Mouse (Mus musculus): ENCODE measurements around the gene Arrb1. TPM values are rescaled to one million over a fixed set of nuclear protein-coding genes. Genes with fewer than 3 reads are reported as not detected.

Arrb1 gene
- polyA plus RNA-seq, 1 experiment from 2014 or later, result 14.3 TPM

DNA sequence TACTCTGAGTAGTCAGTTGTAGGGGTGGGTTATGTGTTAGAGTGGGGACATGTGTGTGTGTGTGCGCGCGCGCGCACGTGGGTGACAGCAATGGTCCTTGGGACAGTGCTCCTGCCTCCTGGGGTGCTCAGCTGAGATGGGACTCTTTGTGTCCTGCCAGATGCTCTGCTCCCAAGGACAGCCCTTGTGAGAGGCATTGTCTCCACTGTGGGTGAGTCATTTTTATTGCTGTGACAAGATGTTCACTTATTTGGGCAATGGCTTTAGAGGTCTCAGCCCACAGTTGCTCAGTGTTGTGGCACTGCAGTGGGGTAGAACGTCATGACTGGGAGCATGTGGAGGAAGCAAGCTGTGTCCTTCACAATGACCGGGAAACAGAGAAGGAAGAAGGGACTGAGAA lies 50.7 kb downstream of the Arrb1 start:
- peaks cover 12% of the 10 kb centered on the region; the same call in 1 of the 2 replicates for H3K36me3 ChIP-seq
- WGBS, result 87% methylated on average over 8 of the region's 8 CpGs

DNA sequence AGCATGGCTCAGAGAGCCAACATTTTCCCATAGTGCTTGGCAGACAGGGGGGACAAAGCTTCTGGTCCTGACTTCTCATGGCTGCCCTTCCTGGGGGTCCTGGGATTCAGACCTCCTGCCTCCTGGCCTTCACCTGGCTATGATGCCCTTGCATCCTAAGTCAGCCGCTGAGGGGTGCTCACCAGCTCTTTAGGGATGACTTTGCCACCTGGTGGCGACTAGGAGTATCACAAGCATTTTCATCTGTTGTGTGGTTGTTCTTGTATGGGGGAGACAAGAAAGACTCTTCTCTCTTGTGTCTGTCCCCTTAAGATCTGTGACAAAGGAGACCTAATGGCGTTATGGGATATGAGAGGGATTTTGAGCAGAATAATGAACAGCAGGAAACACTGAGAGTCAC lies 54.8 kb downstream of the Arrb1 start:
- H3K27ac ChIP-seq (replicated peaks), result no peak overlapping the region
- H3K4me1 ChIP-seq, result no peaks in the 10 kb centered on the region
- WGBS, result 2% methylated on average over 3 of the region's 3 CpGs
- no peak overlapping the region for H3K4me2 ChIP-seq (replicated peaks)
- H3K27me3 ChIP-seq, result no peaks in the 10 kb centered on the region
- no peak overlapping the region for H3K4me3 ChIP-seq
- H3K36me3 ChIP-seq, result peaks cover 17% of the 10 kb centered on the region; the same call in 1 of the 2 replicates
- no peak overlapping the region for H3K9ac ChIP-seq (replicated peaks)
- no peaks in the 10 kb centered on the region for H3K9me3 ChIP-seq
- ATAC-seq (replicated peaks), result peak; percentile 51; the same call in 1 of the 2 replicates

More for the DNA sequence above, 50.7 kb downstream of the Arrb1 start:
- no peaks in the 10 kb centered on the region for H3K9me3 ChIP-seq
- no peaks in the 10 kb centered on the region; the same call in 1 of the 2 replicates for H3K4me1 ChIP-seq
- no peak for ATAC-seq (replicated peaks)
- no peak overlapping the region for H3K27ac ChIP-seq (replicated peaks)
- no peak overlapping the region for H3K9ac ChIP-seq (replicated peaks)
- H3K4me2 ChIP-seq (replicated peaks), result no peak overlapping the region
- H3K4me3 ChIP-seq, result no peak overlapping the region
- H3K27me3 ChIP-seq, result no peaks in the 10 kb centered on the region

DNA sequence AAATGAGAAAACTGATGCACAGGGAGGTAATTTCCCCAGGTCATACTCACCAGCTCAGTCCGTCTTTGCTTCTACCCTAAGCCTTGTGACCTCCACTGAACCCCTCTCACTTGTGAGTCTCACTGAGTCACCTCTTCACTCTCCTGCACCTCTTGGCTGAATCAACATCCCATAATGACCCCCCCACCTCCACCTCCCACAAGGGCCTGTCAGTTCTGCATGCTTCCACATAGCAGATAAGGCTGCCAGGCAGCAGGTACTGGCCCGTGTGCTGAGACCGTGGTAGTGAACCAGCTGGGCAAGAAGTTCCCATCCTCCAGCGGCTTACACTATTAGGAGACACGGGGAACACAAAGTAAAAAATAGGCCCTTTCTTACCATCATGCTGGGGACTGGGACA lies 55.4 kb downstream of the Arrb1 start:
- Histone ChIP-seq H3K27ac (replicated peaks) (no peak overlapping the region), H3K9ac (replicated peaks) (no peak overlapping the region), H3K4me1 (no peaks in the 10 kb centered on the region), H3K4me2 (replicated peaks) (no peak overlapping the region), H3K9me3 (no peaks in the 10 kb centered on the region), H3K36me3 (peaks cover 20% of the 10 kb centered on the region), H3K4me3 (no peak overlapping the region), H3K27me3 (no peaks in the 10 kb centered on the region)
- 73% methylated on average over 5 of the region's 5 CpGs for WGBS
- ATAC-seq (replicated peaks), result 0 out of 2 replicates have a peak, but pooled peaks have one; percentile 18

DNA sequence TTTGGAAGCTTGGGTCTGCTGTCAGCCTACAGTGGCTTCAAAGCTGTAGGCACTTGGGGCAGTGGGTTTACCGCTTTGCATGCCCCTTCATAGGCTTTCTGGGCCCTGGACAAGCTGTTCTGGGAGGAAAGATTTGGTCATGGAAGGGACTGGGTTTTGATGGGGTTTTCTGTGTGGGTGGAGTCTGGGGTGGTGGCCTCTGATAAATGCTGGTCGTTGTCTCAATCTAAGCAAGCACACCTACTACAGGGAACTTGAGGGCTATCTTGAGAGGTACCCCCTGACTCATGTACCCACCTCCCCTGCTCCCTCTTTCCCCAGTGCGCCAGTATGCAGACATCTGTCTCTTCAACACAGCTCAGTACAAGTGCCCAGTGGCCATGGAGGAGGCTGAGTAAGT lies 57.4 kb downstream of the Arrb1 start:
- no peak for ATAC-seq (replicated peaks)
- H3K4me1 ChIP-seq, result no peaks in the 10 kb centered on the region
- H3K27ac ChIP-seq (replicated peaks), result no peak overlapping the region
- no peaks in the 10 kb centered on the region for H3K27me3 ChIP-seq
- no peak overlapping the region for H3K4me2 ChIP-seq (replicated peaks)
- peaks cover 31% of the 10 kb centered on the region for H3K36me3 ChIP-seq
- H3K4me3 ChIP-seq, result no peak overlapping the region
- H3K9ac ChIP-seq (replicated peaks), result no peak overlapping the region
- H3K9me3 ChIP-seq, result no peaks in the 10 kb centered on the region
- 93% methylated on average over 3 of the region's 3 CpGs for WGBS

DNA sequence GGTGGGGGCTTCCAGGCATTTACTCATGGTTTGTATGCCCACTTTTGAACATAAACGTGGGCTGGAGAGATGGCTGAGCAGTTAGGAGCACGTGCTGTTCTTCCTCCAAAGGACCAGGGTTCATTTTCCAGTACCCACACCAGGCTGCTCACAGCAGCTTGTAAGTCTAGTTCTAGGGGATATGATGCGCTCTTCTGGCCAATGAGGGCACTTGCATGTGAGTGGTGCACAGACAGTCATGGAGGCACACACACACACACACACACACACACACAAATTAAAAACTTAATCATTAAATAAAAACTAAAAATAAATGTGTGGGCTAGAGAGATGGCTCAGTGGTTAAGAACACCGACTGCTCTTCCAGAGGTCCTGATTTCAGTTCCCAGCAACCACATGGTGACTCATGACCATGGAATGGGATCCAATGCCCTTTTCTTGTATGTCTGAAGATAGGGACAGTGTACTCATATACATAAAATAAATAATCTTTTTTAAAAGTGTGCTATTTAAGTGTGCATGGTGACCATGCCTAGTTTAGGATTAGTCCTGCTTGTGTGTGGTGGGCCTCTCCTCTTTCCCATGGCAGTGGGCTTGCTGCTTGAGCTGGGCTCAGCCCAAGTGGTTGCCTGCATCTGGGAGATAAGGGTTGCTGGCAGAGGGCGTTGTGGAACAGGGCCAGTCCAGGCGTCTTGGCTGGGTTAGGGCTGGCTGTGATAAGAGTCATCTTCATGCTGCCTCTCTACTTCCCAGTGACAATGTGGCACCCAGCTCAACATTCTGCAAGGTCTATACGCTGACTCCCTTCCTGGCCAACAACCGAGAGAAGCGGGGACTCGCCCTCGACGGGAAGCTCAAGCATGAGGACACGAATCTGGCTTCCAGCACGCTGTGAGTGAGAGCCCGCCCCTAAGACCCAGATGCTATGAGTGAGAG lies 58.9 kb downstream of the Arrb1 start:
- ATAC-seq (replicated peaks), result no peak
- no peak overlapping the region for H3K4me2 ChIP-seq (replicated peaks)

DNA sequence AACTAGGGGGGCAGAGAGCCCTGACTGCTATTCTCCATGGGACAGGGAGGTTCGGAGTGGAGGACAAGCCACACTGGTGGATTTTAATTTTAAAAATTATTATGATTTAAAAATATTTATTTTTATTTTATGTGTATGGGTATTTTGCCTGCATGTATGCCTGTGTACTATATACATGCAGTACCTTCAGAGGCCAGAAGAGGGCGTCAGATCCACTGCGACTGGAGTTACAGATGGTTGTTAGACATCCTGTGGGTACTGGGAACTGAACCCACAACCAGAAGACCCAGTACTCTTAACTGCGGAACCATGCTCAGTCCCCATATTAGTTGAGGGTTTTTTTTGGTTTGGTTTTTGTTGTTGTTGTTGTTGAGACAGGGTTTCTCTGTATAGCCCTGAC lies 63.5 kb downstream of the Arrb1 start:
- Histone ChIP-seq H3K4me2 (replicated peaks) (no peak overlapping the region), H3K9ac (replicated peaks) (no peak overlapping the region), H3K4me3 (no peak overlapping the region), H3K4me1 (no peaks in the 10 kb centered on the region), H3K27me3 (no peaks in the 10 kb centered on the region), H3K9me3 (no peaks in the 10 kb centered on the region), H3K36me3 (peaks cover 56% of the 10 kb centered on the region), H3K27ac (replicated peaks) (no peak overlapping the region)
- 71% methylated on average over 4 of the region's 4 CpGs for WGBS
- no peak for ATAC-seq (replicated peaks)

More for the DNA sequence above, 58.9 kb downstream of the Arrb1 start:
- 89% methylated on average over 15 of the region's 15 CpGs for WGBS
- Histone ChIP-seq H3K27me3 (no peaks in the 10 kb centered on the region), H3K9me3 (no peaks in the 10 kb centered on the region), H3K4me3 (no peak overlapping the region), H3K27ac (replicated peaks) (no peak overlapping the region), H3K9ac (replicated peaks) (no peak overlapping the region), H3K4me1 (no peaks in the 10 kb centered on the region), H3K36me3 (peaks cover 33% of the 10 kb centered on the region)

DNA sequence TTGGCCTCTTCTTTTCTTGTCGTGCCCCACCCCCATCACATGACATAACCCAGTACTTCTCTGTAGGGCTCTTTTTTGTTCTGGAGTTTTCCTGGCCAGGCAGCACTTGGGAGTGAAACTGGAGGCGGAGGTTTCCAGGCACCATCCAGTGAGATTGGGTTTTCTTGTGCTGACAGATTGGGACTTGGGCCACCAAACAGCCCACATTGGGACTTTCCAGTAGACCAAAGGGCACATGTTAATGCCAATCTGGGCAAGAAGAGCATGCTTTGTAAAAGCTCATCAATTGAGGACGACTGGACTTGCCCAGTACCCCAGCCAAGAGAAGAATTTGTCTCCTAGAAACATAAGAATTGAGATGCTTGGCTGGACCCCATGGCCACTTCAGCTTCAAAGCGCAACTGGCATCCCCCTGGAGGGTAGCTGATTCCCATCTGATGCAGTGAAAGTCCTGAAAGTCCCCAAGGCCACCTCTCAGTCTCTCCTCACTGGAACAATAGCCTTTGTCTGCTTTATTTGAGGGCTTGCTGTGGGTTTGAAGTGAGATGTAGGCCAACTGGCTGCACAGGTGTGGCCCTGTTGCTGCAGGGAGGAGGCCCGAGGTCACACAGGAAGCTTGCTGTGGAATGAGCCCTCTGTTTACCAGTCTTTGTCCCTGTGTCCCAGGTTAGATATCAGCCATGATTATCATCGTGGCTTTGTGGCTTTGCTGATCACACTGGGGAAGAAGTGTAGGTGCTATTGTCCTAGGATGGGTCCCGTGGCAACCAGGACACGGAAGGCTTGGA lies 68.8 kb downstream of the Arrb1 start:
- ATAC-seq (replicated peaks), result no peak
- H3K27ac ChIP-seq (replicated peaks), result no peak overlapping the region

DNA sequence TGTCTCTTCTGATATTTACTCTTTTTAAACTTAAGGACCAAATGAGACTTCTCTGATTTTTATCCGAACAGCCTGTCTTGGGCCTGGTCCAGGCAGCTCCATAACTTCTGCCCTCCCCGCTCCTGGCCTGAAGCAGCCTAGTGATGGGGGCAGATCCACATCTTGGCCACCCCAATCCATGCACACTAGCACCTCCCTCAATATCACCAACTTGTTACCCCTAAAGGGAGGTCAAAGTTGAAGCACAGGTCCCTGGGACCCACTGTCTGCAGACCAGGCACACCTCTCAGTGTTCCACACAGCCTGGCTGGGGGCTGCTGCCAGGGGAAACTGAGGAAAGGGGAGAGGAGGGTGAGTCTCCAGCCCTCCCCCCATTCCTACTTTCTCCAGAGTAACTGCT lies 69.8 kb downstream of the Arrb1 start:
- 94% methylated on average over 2 of the region's 2 CpGs for WGBS
- H3K27me3 ChIP-seq, result no peaks in the 10 kb centered on the region
- H3K4me2 ChIP-seq (replicated peaks), result no peak overlapping the region
- H3K9ac ChIP-seq (replicated peaks), result no peak overlapping the region
- H3K4me1 ChIP-seq, result no peaks in the 10 kb centered on the region
- H3K9me3 ChIP-seq, result no peaks in the 10 kb centered on the region
- peaks cover 32% of the 10 kb centered on the region for H3K36me3 ChIP-seq
- no peak overlapping the region for H3K4me3 ChIP-seq
- ATAC-seq (replicated peaks), result no peak
- no peak overlapping the region for H3K27ac ChIP-seq (replicated peaks)

More for the DNA sequence above, 68.8 kb downstream of the Arrb1 start:
- Histone ChIP-seq H3K4me2 (replicated peaks) (no peak overlapping the region), H3K4me1 (no peaks in the 10 kb centered on the region), H3K4me3 (no peak overlapping the region), H3K27me3 (no peaks in the 10 kb centered on the region), H3K9me3 (no peaks in the 10 kb centered on the region), H3K9ac (replicated peaks) (no peak overlapping the region), H3K36me3 (peaks cover 38% of the 10 kb centered on the region)
- 86% methylated on average over 8 of the region's 8 CpGs for WGBS

DNA sequence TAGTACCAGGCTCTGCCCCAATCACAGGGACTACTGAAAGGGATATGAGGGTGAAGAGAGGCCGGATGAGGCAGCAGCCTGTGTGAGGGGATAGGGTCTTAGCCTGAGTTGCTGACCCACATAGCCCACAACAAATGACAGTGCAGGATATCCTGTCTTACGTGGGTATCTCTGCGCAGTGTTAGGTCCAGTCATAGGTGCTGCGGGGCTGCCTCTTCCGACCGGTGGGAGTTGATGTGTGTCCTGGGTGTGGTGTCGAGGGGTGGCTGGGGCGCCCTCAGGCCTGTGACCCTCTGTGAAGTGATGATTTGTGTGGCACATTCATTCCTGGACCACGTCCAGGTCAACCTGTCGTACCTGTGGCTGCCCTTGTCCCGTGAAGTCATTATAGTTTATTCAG lies 71.0 kb downstream of the Arrb1 start:
- no peak overlapping the region for H3K4me3 ChIP-seq
- peaks cover 20% of the 10 kb centered on the region for H3K36me3 ChIP-seq
- H3K9me3 ChIP-seq, result no peaks in the 10 kb centered on the region
- no peak overlapping the region for H3K9ac ChIP-seq (replicated peaks)
- H3K27ac ChIP-seq (replicated peaks), result no peak overlapping the region
- no peak overlapping the region for H3K4me2 ChIP-seq (replicated peaks)
- WGBS, result 81% methylated on average over 11 of the region's 11 CpGs
- no peaks in the 10 kb centered on the region for H3K27me3 ChIP-seq
- no peaks in the 10 kb centered on the region for H3K4me1 ChIP-seq
- no peak for ATAC-seq (replicated peaks)

DNA sequence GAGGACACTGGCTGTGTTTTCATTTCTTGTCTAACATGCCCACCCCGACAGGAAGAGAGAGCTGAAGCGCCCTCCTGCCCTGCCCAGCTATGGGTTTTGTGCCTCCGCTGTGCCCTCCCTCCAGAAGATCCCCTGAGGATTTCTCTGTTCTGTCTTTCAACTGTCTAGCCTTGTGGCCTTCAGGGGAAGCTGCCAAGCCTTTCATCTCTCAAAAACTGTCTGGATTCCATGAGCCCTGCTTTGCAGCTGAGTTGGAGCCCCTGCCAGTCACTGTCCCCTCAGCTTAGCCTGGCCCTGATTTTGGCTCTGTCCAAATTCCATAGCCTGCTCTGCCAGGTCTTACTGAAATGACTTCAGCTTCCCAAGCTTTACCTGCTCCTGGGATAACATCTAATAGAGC lies 71.5 kb downstream of the Arrb1 start:
- Histone ChIP-seq H3K4me2 (replicated peaks) (no peak overlapping the region), H3K27me3 (no peaks in the 10 kb centered on the region), H3K9ac (replicated peaks) (no peak overlapping the region), H3K36me3 (peaks cover 15% of the 10 kb centered on the region; the same call in 1 of the 2 replicates), H3K27ac (replicated peaks) (no peak overlapping the region), H3K4me3 (no peak overlapping the region), H3K4me1 (no peaks in the 10 kb centered on the region), H3K9me3 (no peaks in the 10 kb centered on the region)
- 71% methylated on average over 3 of the region's 3 CpGs for WGBS
- no peak for ATAC-seq (replicated peaks)

DNA sequence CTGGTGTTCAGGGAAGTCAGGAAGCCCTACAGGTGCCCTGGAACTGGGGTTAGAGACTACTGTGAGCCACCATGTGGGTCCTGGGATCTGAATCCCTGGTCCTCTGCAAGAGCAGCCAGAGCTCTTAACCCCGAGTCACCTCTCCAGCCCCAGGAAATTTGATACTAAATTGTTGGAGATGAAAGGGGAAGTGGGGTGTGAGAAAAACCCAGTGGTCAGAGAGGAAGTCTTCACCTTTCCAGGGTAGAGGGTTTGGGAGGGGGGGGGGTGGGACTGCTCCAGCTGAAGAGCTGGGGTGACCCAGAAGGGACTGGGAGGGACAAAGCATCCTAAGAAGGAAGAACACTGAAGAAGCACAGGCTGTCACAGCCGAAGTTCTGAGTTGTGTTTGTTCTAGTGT lies 72.4 kb downstream of the Arrb1 start:
- WGBS, result 59% methylated on average over 2 of the region's 2 CpGs
- H3K4me3 ChIP-seq, result no peak overlapping the region
- H3K4me2 ChIP-seq (replicated peaks), result no peak overlapping the region
- H3K27ac ChIP-seq (replicated peaks), result no peak overlapping the region
- H3K9ac ChIP-seq (replicated peaks), result no peak overlapping the region
- H3K9me3 ChIP-seq, result no peaks in the 10 kb centered on the region
- no peaks in the 10 kb centered on the region for H3K4me1 ChIP-seq
- H3K27me3 ChIP-seq, result no peaks in the 10 kb centered on the region
- ATAC-seq (replicated peaks), result no peak
- H3K36me3 ChIP-seq, result peaks cover 8% of the 10 kb centered on the region; the same call in 1 of the 2 replicates

DNA sequence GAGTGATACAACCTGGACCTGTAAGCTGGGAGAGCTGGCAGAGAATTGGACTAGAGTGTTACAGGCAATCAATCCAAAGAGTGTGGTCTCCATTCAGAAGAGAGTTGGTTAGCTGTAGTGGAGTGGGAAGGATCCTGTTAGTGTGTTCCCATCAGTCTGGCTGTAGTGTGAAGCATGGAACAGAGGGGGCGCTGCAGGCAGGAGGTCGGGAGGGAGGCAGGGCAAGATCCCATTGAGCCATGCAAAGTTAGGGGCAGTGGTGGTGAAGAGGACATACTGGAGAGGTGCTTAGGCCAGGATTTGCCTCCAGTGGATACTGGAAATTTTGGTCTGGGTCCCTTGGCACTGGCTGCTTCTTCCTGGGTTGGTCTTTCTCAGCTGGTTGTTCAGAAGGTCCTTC lies 83.0 kb downstream of the Arrb1 start:
- Histone ChIP-seq H3K27ac (replicated peaks) (no peak overlapping the region), H3K27me3 (0 out of 2 replicates have a peak, but pooled peaks cover 2% of the 10 kb centered on the region), H3K4me3 (no peak overlapping the region), H3K9ac (replicated peaks) (no peak overlapping the region), H3K9me3 (no peaks in the 10 kb centered on the region), H3K36me3 (no peaks in the 10 kb centered on the region), H3K4me1 (no peaks in the 10 kb centered on the region), H3K4me2 (replicated peaks) (no peak overlapping the region)
- 81% methylated on average over 2 of the region's 2 CpGs for WGBS
- ATAC-seq (replicated peaks), result no peak
